Mouse (Mus musculus) CH12.LX (cell line): ENCODE measurements around the gene Ahnak.

Source experiments
- CHD2 ChIP-seq: IDR thresholded peaks from 2 replicates; pipeline ENCODE4 v1.6.1; 2011; ENCODE audit warnings: low read length, improper control_type of control experiment
- CTCF ChIP-seq, 2 experiments: IDR thresholded peaks in 1 of 2; conservative IDR thresholded peaks in 1 of 2; 2 replicates each; pipeline ENCODE4 v1.5.1; 2011 to 2012; ENCODE audit warnings: low read depth in 2 of 2, low read length in 2 of 2, improper control_type of control experiment in 1 of 2, inconsistent platforms in 1 of 2, mild to moderate bottlenecking in 1 of 2, moderate library complexity in 1 of 2
- E2F4 ChIP-seq: IDR thresholded peaks from 2 replicates; pipeline ENCODE4 v1.6.1; 2011; ENCODE audit warnings: low read depth, low read length, improper control_type of control experiment; ENCODE audit not compliant: insufficient replicate concordance
- EP300 ChIP-seq: IDR thresholded peaks from 2 replicates; pipeline ENCODE4 v1.6.1; 2011; ENCODE audit warnings: low read length, improper control_type of control experiment
- MAFK ChIP-seq: IDR thresholded peaks from 2 replicates; pipeline ENCODE4 v1.6.1; 2011; ENCODE audit warnings: low read length, improper control_type of control experiment; ENCODE audit not compliant: insufficient replicate concordance
- MAZ ChIP-seq: IDR thresholded peaks from 2 replicates; pipeline ENCODE4 v1.6.1; 2012; ENCODE audit warnings: low read depth, mild to moderate bottlenecking, inconsistent platforms, low read length, improper control_type of control experiment, moderate library complexity
- MXI1 ChIP-seq: IDR thresholded peaks from 2 replicates; pipeline ENCODE4 v1.6.1; 2011; ENCODE audit warnings: mild to moderate bottlenecking, low read depth, low read length, improper control_type of control experiment
- POLR2A ChIP-seq: IDR thresholded peaks from 2 replicates; pipeline ENCODE4 v1.6.1; 2011; ENCODE audit warnings: low read depth, mild to moderate bottlenecking, improper control_type of control experiment, low read length
- POLR2AphosphoS2 ChIP-seq: IDR thresholded peaks from 2 replicates; pipeline ENCODE4 v1.6.1; 2011; ENCODE audit warnings: low read depth, low read length, improper control_type of control experiment
- RCOR1 ChIP-seq: conservative IDR thresholded peaks from 2 replicates; pipeline ENCODE4 v1.6.1; 2012; ENCODE audit warnings: low read depth, mild to moderate bottlenecking, inconsistent platforms, low read length, improper control_type of control experiment
- SIN3A ChIP-seq: IDR thresholded peaks from 2 replicates; pipeline ENCODE4 v1.6.1; 2012; ENCODE audit warnings: low read length, improper control_type of control experiment, inconsistent platforms
- USF1 ChIP-seq: IDR thresholded peaks from 2 replicates; pipeline ENCODE4 v1.6.1; 2014; ENCODE audit warnings: low read depth, mild to moderate bottlenecking, inconsistent platforms, low read length, improper control_type of control experiment

GRCm38 (mm10) chr19:9039266-9039665, 50.2 kb downstream of the Ahnak start:
- TF ChIP-seq MXI1: no peak
- no peak for TF ChIP-seq EP300
- TF ChIP-seq RCOR1: no peak
- no peak for TF ChIP-seq CTCF (conservative IDR thresholded peaks at IDR 0.05 in 1 of 2, IDR thresholded peaks at IDR 0.05 in 1 of 2; ENCODE audit: low read depth in 2 of 2, low read length in 2 of 2)
- TF ChIP-seq POLR2A: no peak
- no peak for TF ChIP-seq E2F4
- no peak for TF ChIP-seq CHD2
- TF ChIP-seq MAZ: no peak
- no peak for TF ChIP-seq USF1
- no peak for TF ChIP-seq POLR2AphosphoS2
- no peak for TF ChIP-seq SIN3A
- TF ChIP-seq MAFK: no peak
